Mouse (Mus musculus): Measurements from ENCODE around the gene Zfp526.

Gene Zfp526

Small RNA genes within 50 kb of the gene (microRNA-seq; reads per million reads assigned to microRNA genes)
- 0 to 0.23 reads per million in 2 experiments for gene Mir7048
